Mouse (Mus musculus) 416B (cell line): ENCODE measurements around the gene Pon1.

Experiments
- DNase-seq: peaks from one replicate; pipeline ENCODE4 v3.0.0; 2011; ENCODE audit warnings: low read depth

The Pon1 gene

DNA sequence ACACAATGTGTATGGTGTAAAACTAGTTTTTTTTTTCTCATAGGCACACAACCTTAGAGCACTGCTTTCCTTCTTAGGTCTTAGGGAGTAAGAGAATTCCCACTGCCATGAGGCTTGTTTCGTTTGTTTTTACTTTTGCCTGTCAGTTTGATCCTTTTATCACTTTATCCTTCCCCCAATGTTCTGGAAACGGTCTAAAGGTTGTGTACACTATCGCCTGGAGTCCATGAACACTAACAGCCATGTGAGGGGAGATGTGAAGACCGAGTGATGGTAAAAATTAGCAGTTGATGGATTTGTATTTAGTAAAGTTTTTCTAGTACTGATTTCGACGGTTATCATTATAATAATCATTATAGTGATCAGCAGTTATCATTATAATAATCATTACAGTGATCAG, 58.8 kb downstream of the Pon1 start:
- no peak for DNase-seq

DNA sequence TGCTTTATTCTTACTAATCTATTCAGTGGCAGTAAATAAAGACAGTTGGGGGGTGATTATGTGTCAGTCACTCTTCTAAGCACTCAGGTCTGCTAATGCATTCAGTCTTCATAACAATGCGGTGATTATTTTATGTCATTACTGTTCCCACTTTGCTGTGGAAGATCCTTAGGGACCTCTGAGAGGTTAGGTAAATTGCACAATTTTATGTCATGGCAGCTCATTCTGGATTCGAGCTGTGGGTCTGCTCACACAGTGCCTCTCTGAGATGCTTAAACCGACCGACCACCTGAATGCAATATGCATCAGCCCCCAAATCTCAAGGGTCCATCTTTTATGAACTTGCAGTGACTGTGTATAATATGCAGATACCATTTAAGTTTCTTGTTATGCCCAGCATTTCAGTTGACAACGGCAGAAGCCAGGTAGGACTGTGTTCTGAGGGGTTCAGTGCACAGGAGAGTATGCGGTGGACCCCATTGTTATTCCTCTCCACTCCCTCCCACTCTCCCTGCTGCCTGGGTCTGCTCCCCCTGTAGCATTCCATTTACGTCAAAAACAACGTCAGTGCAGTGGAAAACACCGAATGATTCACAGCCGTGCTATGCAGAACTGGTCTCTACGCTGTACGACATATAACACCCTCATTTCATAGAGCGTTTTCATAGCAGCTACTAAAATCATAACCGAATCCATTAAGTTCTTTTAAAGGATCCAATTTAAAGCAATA, 64.2 kb downstream of the Pon1 start:
- no peak for DNase-seq

DNA sequence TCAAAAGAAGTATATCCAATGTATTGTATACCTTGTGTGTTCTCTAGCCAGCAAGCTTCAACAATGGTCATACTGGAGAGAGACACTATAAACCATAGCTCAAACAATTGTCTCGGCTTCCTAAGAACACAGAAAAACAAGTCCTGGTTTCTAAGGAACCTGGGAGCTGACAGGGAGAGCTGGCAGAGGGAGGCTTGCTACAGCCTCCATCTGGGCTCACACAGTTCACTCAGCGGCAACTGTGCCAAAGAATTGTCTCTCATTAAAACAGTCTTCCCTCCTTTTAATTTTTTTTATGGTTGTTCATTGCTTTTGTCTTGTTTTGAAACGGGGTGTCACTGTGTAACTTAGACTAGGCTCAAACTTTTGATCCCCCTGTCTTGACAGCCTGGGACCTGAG, 73.5 kb downstream of the Pon1 start:
- no peak for DNase-seq

DNA sequence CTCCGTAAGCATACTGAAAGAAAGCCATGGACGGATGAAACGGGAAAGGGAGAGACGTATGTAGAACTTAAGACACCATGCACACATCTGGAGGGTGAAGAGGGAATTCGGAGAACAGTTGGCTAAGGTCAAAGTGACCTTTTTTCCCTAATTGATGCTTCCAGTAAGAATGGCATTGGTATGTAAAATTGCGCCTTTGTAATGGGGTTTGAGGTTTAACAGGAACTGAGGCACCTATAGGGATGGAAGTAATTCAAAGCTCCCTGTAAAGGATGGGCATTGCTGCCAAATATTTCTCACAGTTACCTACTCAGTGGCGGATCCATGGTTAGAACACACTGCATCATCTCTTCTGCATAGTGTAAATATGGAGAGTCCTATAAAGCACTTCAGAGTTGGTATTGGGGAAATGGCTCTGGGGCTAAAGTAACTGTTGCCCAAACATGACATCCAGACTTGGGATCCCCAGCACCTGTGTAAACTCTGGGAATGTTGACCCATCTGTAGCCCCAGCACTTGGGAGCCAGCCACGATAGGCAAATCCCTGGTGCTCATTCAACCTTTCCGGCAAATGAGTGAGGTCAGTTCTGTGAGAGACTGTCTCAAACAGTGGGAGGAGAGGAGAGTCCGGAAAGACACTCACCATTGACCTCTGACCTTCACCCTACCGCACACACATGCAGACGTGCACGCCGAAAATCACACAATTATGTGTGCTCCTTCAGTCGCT, 74.4 kb downstream of the Pon1 start:
- DNase-seq = no peak
